Mouse (Mus musculus) right cerebral cortex, postnatal 14 days (tissue): ENCODE measurements around the gene Ssmem1.

Experiments
- DNase-seq: peaks from one replicate; pipeline ENCODE4 v3.0.0; 2022

The Ssmem1 gene

DNA sequence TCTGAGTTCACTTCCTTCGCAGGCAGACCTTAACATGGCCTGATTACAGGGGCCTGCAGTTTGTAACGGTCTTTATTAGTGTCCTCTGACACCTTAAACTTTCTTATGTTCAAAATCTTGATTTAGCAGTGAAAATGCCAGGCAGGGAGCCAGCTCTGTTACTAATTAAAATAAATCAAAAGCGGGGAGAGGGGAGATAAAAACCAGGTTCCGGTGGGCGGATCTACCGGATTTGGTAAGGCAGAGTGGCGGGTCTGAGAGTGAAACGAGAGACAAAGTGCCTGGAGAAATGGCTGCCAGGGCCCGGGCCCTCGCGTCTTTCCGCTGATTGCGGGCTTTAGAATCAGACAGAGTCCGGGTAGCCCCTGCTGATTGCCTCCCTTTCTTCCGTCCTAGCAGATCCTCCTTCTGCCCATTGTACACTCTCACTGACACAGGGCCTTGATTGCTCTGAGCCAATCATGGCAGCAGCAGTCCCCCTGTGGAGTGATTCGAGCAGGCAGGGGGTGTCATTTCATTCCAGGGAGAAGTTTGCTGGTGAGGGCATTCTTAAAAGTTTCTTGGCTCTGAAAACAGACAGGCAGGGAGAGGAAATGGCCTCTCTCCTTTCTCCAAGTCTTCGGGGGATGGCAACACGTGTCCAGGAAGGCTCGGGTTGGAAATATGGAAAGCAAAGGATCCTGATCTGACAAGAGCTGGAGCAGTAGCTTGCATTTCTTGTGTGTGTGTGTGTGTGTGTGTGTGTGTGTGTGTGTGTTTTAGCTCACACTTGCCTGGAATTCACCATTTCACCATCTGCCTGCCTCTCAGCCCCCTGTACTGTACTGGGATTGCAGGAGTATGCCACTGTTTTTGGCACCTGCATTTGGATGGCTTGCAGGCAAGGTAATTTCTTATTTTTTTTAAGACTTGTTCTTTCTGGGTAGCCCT, 17.2 kb downstream of the Ssmem1 start:
- DNase-seq: no peak

DNA sequence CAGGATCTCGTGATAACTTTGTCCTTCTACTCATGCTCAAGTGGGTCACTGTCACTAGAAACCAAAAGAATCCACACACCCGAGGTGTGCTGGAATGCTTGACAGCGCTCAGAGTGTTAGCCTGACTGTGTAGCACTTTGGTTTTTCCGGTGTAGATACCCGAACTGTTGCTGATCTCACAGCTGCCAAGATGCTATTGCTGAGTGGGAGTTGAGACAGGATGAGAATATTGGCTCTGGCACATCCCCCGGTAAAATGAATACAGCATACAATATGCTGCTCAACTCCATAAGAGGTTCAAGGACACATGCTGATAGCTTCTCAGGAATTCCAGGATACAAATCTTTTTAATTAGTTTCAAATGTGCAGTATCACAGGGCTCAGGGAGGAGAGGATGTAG, 19.2 kb downstream of the Ssmem1 start:
- no peak for DNase-seq

DNA sequence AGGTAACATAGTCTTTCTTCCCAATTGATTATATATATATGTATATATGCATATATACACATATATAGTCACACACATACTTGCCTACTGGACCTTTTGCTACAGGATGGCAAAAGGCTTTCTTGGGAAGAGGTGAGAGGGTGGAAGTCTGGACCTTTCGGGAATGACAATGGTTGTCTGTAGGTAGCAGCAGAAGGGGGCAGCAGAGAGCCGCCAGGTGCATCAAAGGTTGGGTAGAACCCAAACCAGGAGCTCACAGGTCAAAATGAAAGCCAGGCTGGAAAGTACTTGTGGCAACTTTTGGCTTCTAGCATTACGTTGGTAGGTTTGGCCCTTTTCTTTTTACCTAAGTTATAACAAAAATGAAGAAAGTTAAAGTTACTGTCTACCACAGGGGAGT, 25.7 kb downstream of the Ssmem1 start:
- no peak for DNase-seq

DNA sequence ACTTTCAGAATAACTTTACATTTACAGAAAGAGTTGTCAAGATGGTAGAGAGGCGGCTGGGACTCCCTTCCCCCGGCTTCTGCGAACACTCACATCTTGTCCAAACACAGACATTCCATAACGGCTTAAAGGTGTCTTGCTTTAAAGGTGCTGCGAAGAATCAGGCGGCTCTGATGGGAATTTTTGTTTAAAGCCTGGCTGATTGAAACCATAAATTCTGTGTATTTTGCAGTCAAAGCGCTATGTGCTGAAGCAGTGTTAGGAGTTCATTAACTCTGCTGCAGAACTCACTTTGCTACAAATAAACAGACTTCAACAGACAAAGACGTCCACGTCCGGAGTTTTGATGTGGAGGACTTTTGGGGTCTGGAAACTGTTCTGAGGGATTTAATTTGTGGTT, 28.6 kb downstream of the Ssmem1 start:
- DNase-seq: no peak

DNA sequence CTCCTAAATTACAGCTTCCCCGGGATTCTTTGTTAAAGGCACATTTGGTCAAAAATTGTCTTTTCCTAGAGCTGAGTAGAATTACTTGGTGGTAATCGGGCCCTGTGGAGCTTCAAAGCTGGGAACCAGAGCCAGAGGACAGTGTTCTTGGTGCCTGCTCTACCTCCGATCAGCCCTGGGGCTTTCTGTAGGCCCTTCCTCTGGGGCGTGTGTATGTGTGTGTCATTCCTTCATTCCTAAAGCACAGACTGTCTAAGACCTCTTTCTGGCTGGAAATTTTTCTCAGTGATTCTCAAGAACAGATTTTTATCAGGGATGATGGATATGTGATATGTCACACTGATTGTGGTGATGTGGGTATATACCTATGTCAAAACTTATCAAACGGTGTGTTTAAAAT, 29.2 kb downstream of the Ssmem1 start:
- DNase-seq: no peak

DNA sequence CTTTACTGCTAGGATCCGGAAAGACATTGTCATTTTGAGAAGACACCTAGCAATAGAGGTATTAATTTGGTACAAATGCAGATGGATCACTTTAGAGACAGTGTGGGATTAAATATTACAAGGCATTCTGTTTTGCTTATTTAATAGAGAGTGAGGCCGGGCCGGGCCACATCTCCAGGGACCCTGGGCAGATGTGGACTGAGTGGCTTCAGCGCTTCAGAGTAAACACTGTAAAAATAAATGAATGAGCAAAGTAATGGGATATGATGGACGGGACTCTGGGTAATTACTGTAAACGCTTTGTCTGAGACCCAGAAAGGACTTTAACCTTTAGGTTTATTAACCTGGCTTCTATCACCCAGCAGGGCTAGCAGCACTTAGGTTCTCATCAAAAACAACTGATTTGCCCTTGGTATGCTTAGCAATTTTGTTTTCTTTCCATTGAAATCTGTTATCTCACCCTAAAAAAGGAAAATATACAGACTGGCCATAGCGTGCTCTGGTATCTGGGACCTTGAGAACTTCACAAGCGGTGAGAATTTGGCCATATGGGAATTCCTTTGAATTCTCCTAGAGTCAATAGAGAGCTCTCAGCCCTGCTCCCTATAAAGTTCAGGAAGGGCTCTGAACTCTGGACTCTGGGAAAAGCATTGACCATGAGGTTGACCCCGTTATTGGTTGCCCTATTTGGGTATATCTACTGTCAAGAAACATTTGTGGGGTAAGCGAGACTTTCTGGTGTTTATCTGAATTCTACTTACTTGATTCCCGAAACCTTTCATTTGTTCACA, 31.6 kb downstream of the Ssmem1 start, which contains the start of gene Cpa2:
TSS of gene Cpa2 (plus strand) at position 574 of the 791 bp plus-strand sequence.
- DNase-seq: no peak

DNA sequence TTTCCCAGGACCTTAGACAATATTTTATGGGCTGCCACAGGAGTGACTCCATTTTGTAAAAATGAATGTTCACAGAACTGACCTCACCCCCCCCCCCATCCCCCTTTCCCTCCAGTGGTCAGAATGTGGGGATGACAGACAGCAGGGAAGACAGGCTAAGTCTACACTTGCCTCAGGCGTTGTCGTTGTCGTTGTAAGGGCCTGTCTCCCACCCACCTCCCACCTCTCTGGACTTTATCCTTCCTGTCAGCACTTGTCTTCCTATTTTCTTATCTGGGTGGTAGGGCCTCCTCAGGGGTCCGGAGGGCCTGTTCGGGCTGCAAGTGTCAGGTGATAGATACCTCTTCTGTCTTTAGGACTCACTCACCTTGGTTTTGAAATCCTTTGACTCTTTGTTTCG, 32.6 kb downstream of the Ssmem1 start:
- DNase-seq: no peak

DNA sequence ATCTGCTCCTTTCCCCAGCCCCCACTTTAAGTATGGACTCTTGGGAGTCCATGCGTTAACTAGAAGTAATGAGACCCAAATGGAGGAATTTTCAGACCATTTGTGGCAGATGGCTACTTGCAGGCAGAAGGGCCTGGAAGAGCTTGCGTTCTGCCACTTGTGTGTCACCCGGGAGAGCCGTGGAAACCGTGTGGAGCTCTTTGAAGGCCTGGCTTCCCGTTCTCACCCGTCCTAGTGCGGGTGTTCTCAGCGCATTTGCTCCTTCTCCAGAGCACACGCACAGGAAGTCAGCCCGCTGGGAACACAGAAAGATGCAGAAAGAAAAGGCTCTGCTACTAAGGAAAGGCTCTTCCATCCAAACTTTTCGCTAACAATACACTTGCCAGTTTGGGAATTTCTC, 33.4 kb downstream of the Ssmem1 start:
- no peak for DNase-seq

DNA sequence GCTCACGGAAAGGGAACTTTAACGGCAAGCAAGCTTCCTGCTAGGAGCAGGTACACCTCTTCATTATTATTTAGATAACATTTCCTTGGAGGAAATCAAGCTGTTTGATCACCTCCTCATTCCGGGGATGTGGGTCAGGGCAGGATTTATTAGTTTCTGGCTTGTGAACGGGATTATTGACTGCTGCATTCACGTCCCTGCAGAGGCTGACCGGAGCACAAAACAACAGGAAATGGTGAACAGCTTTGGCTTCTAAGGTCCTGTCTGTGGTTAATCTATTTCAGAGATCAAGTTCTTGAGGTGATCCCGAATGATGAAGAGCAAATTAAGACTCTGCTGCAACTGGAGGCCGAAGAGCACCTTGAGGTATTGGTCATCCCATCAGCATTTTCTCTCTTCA, 34.2 kb downstream of the Ssmem1 start:
- DNase-seq: no peak

DNA sequence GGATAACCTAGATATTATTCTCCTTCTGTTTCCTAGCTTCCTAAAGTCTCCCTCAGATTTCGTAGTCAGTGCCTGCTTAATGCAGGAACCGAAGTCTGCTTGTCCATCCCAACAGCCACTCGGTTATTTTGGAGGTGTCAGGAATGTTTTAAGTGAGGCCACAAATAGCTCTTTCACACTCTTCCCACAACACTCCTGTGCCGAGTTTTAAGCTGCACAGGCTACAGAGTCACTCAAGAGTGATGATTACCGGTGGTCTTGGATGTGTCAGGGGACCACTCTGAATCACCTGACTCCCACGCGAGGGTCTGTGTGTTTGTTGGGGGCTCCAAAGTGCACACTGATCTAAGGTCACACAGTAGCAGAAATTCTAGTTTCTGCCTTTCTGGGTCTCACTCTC, 36.0 kb downstream of the Ssmem1 start:
- no peak for DNase-seq

DNA sequence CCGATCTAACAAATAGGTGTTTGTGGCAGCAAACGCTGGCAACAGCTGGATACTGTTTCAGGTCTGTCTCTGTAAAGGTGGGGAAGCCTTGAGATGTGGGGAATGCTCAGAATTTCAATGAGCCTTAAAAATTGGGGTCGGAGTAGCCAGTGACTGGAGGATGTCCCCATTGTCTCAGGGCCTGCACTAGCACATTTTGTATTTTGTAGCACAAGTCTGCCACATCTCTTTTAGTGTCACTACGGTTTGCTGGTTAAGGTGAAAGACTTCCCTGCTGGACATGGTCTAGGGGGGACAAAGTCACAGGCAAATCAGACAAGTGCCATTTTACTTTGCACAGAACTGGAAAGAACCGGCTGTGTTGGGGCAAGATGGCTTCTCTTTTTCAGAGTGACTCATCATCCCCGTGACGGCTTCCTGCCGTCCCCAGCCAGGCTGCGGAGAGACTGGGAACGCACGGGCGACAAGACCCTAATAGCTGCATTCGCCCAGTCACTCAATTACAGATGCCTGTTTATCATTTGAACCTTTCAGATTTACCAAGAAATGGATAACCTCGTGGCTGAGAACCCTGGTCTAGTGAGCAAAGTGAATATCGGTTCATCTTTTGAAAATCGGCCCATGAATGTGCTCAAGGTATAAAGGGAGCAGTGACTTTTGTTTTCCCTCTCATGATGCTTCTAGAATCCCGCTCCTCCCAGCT, 37.1 kb downstream of the Ssmem1 start:
- DNase-seq: no peak

DNA sequence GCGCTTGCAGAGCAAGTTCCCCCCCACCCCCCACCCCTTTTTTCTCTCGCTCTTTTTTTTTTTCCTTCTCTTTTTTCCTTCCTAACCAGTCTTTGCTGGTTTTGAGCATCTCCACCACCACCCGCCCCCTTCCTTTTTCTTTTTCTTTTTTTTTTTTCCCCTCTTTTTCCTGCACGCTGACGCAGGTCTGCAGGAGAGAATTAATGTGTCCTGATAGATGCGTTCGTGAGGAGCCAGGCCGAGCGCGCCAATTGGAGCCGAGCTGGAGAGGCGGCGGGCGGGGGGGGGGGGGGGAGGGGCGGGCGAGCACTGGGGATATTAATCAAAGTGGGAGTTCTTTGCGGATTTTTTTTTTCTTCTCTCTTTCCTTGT, 37.6 kb downstream of the Ssmem1 start:
- no peak for DNase-seq

DNA sequence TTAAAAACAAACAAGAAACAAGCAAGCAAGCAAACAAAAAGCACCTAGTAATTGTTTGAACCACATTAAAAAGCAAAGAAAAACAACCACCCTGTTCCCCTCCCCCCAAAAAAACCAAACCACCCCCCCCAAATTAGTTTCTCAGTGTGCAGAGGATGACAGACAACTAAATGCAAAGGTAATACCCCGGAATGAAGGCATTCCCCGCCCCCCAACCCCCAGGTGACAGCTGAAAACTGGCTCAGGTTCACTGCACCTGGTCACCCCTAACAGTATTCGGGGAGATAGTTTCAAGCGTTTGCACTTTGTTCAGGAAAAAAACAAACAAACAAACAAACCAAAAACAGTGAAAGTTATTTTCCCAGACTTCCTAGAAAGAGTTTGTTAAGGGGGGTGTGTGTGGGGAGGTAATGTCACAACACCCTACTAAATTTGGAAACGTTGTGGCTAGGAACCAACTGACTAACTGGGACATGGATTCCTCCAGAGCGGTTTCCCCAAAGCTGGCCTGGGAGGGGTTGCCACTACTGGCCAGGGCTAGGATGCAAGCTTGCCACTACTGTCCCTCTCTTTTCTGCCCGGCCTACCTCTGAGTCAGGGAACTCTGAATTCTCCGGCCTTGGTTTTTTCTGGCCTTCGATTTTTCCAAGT, 38.1 kb downstream of the Ssmem1 start:
- no peak for DNase-seq

DNA sequence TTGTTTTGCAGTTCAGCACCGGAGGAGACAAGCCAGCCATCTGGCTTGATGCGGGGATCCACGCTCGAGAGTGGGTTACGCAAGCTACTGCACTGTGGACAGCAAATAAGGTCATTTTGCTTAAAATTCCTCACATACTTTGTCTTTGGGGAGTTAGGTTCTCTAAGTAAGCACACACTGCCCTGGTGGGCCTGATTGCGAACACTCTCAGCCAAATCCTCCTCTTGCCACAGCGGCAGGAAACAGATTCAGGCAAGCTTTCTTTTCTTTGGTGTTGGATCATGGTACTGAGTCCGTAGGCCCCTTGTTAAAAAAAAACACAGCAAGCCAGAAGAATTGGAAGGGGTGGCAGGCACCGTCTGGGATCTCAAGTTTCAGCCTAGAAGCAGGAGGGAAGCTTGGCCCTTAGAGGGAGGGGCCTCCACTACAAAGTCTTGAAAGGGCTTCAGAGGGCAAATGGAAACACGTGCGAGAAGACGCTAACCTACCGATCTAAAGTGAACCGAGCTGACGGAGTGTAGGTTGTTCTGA, 39.6 kb downstream of the Ssmem1 start:
- DNase-seq: no peak

DNA sequence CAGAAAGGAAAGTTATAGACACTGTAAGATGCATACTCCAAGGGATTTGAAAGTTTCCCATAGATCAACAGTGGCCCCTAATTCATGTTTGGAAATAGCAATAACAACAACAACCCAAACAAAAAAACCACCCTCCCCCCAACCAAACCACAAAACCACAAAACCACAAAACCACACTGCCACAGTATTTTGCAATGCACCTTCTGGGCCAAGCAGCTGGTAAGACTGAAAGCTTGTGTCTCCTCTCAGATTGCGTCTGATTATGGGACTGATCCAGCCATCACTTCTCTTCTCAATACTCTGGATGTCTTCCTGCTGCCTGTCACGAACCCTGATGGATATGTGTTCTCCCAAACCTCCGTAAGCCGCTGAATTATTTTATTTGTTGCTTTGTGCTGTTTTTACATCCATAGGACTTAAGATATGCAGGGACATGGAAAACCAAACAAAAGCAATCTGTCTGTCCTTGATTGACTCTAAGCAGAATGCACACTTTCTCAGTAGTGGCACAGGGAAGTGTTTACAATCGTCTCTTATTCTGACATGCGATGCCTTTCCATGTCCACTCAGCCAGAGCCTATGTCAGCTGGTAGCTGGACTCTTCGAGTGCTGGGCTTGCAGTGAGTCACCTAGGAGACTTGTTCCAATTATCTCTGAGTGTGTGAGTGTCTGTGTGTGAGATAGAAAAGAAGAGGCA, 41.0 kb downstream of the Ssmem1 start:
- DNase-seq: no peak

DNA sequence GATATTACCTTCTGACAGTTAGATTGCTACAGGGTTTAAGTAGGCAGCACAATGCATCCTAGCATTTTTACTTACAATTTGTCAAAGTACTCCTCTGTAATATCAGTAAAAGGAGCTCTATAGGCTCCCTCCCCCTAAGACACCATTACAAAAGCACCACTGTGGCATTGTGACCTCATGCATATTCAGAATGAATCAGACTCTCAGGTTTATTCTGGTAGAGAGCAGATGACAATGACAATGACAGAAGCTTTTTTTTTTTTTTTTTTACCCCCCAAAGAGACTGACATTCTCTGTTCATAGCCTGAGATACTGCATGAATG, 41.5 kb downstream of the Ssmem1 start:
- DNase-seq: no peak

DNA sequence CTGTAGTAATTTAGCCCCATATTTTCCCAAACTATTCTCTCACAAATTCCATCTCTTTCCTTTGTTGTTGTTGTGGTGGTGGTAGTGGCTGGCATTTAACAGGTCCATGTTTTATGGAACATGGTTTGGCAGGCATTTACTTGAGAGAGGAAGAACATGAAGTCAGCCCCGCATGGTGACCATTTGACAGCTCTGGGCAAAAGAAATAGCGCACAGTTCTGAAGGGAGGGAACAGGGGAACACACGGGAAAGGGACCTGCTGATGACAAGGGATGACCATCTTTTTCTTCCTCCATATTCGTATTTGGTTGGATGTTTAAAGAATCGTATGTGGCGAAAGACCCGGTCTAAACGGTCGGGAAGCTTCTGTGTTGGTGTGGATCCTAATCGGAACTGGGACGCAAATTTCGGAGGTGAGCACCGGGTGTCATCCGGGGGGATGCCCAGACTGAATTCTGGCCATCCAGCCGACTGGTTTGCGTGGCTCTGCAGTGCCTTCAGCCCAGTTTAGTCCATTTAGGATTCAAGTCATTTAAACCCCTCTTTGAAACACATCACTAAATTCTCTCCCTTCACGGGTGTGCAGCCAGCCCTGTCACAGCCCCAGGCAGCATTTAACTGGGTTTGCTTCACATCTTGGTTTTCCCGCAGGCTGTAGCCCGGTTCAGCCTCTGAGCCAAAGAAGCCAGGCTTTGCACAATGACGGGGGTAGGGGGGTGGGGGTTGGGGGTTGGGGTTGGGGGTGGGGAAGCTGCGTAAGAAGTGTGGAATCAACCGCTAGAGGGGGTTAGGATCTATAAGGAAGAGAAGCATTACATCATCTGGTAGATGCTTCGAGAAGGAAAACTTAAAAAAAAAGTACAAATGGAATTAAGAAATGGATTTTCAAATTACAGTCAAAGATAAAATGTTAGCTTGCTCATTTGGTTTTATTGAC, 42.3 kb downstream of the Ssmem1 start:
- DNase-seq: peak; percentile 40

DNA sequence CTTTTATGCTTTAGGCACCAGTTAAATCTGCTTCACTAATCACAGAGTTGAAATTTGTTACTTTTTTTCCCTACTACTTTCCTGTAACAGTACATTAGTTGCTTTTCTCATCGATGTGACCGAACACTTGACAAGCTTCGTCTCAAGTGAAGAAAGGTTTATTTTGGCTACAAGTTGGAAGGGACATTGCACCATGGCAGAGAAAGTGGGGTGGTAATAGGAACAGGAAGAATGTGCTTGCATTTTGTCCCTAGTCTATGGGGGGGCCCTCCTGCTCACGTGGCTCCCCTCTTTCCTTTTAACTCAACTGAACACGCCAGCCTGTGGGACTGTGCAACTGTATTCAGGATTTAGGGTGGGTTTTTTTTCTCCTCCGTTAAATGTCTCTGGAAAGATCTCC, 43.0 kb downstream of the Ssmem1 start:
- no peak for DNase-seq

DNA sequence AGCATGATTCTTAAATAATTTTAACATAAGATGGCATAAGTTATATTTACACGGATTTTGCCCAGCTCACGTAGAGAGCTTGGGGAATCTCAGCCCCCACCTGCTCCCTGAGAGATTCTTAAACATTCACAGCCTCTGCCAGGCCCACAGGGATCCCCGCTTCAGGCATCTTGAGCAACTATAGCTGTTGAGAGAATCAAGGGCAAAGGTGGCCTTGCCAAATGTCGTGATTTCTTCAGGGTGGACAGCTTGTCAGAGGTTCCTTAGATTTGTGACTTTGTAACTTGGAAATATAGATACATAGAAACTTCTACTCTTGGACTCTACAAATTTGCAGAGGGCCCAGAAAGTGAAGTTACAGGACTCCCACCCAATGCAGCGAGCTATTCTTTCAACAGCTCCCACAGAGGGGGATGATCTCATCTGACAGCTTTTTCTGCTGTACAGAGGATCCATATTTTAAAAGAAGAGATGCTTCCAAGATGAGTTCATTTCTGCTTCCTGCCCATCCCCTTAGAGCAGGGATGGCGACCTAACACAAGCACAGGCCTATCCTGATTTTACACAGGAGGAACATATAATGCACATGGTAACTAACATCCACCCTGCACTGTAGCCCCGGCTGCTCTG, 43.8 kb downstream of the Ssmem1 start:
- DNase-seq: no peak

DNA sequence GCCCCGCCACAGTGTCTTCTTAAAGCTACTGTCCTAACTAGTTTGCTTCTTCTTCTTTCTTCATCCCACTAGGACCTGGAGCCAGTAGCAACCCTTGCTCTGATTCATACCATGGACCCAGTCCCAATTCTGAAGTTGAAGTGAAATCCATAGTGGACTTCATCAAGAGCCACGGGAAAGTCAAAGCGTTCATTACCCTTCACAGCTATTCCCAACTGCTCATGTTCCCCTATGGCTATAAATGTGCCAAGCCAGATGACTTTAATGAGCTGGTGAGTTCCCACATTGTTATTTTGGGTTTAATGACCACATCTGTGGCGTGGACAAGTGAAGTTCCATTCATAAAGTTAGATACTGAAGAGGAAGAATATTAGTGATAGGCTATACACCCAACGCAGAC, 44.4 kb downstream of the Ssmem1 start:
- no peak for DNase-seq
